Mouse (Mus musculus): Measurements from ENCODE around the gene Med13l. TPM values are rescaled to one million over a fixed set of nuclear protein-coding genes. Genes with fewer than 3 reads are reported as not detected.

The Med13l gene
- 10 to 100 TPM; 22.2 to 35.0 (median 32.5) TPM for total RNA-seq (2022)

DNA sequence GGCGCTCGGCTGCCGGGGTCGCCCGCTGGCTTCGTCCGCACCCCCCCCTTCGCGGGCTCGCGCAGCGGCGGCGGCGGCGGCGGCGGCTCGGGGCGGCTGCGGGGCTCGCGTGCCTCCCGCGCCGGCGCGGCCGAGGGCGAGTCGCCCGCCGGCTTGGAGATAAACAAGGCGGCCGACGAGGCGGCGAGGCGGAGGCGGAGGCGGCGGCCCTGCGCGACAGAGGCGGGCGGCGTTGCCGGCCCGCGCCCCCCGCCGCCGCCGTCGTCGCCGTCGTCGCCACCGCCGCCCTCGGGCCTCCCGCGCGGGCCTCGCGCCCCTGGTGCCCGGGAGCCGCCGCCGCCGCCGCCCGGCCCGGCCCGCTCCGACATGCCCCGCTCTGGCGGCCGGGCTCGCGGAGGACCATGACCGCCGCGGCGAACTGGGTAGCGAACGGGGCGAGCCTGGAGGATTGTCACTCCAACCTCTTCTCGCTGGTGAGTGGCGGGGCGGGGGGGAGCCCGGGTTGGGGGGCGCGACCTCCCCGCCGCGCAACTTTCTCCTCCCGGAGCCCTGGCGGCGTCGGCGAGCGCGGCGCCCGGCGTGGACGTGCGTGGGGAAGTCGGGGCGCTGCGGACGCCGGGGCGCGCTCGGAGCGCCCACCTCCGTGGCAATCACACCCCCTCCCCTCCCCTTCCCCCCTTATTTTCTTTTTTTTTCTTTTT is at the start of gene Med13l:
TSS of gene Med13l (plus strand) at position 295 of the 701 bp plus-strand sequence.
- DNase-seq (ENCODE audit: low spot score), result peak; percentile 48

DNA sequence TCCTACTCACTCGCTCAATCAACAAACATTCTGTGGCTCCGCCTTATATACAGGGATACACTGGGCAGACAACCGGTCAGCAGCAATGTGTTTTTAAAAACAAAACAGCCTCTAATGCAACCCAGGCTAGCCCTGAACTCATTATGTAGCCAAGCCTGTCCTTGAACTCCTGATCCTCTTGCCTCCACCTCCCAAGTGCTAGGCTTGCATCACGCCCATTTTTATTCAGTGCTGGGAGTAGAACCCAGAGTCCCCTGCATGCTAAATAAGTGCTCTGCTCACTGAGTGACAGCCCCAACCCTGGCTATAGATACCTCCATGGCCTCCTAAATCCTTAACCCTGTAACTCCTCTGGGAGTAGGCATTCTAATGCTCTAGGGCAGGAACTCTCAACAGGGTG is 49.5 kb upstream of the Med13l start:
- no peak for DNase-seq (ENCODE audit: low spot score)

DNA sequence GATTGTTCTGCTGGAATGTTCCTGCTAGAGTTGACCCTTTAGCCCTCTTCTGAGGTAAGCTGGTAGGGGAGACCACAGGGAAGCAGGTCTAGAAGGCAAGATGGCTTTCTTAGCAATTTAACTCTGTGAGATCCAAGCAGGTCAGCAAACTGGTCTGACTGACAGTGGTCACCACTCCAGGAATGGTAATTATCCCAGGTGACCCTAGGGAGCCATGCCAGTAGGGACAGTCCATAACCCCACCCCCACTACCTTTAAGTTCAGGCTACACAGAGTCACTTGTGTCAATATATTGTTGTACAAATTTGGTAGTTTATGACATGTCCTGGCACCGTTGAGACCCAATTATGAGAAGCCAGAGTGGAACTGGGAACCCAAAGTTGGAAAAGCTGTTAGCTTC is 47.5 kb upstream of the Med13l start:
- DNase-seq (ENCODE audit: low spot score), result no peak

- DNase-seq (ENCODE audit: low spot score), result peak; percentile 88
Measured at GRCm38 (mm10) chr5:118513629-118514526, 46.6 kb upstream of the Med13l start.

DNA sequence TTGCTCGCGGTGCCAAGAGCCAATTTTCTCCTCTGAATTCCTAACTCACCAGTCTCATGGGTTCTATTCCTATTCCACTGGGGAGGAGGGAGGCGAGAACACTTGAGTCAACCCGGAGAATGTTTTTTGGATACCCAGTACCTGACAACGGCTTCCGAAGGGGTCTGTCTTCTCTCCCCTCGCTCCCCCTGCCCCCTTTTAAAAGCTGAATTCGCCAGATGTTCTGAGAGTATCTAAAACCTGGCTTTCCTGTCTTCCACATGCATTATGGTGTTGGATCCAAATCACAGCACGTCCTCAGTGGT is 46.0 kb upstream of the Med13l start:
- no peak for DNase-seq (ENCODE audit: low spot score)

DNA sequence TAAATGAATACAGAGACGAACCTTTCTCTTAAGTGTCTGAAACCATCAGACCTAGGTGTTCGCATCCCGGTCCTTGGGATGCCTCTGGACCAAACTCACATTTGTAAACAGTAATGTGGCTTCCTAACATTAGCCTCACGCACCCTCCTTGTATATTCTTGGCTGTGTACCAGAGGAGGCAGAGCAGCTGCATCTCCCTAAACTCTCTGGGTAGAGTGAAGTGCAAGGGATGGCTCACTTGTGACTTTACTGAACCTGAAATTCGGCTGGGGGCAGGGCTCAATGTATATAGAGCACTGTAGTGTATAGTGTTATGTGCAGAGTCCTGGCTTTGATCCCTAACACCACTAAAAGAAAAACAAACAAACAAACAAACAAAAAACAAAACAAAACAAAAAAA is 45.6 kb upstream of the Med13l start:
- DNase-seq (ENCODE audit: low spot score), result no peak

DNA sequence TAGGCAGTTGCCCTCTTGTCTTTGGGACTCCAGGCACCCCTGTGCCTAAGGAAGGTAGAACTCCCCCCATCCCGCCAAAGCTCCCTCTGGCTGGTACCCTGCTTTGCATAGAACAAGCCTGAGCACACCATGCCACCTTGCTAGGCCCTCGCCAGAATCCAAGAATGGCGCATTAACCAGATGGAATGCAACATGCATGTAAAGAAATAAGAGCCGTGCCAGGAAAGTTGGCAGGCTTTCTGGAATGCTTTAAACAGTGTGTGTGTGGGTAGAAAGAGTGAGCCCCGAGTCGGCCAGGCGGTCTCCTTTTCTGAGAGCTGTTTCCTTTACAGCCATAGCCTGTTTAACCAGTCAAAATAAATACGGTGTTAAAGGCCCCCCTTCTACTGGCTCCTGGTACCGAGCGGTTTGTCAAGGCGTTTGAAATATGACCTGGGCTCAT is 45.2 kb upstream of the Med13l start:
- no peak for DNase-seq (ENCODE audit: low spot score)

GRCm38 (mm10) chr5:118516066-118516465 is 44.4 kb upstream of the Med13l start:
- no peak for DNase-seq (ENCODE audit: low spot score)

- DNase-seq (ENCODE audit: low spot score), result no peak
Measured at GRCm38 (mm10) chr5:118516470-118516869, 44.0 kb upstream of the Med13l start.

GRCm38 (mm10) chr5:118520457-118520856 is 40.0 kb upstream of the Med13l start:
- no peak for DNase-seq (ENCODE audit: low spot score)

- peak; percentile 63 for DNase-seq (ENCODE audit: low spot score)
Measured at GRCm38 (mm10) chr5:118524400-118524799, 36.1 kb upstream of the Med13l start.

GRCm38 (mm10) chr5:118525634-118526033 is 34.8 kb upstream of the Med13l start:
- no peak for DNase-seq (ENCODE audit: low spot score)

DNA sequence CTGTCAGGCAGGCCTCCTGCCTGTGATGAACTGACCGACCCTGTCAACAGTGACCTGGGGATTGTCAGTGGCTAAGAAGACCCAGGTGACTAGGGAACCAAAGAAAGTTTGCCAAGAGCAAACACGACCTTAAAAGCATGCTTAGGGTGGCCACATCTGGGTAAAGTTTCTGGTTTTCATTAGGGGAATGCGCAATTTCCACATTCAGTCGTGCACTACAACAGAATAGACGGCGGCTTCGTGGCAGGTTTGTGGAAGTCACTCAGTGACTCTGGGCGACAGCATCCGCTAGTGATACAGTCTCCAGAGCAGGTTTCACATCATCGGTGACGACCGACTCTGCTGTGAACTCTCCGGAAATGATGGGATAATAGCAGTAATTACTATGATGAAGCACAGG is 34.0 kb upstream of the Med13l start:
- no peak for DNase-seq (ENCODE audit: low spot score)

GRCm38 (mm10) chr5:118529241-118529640 is 31.2 kb upstream of the Med13l start:
- no peak for DNase-seq (ENCODE audit: low spot score)

DNA sequence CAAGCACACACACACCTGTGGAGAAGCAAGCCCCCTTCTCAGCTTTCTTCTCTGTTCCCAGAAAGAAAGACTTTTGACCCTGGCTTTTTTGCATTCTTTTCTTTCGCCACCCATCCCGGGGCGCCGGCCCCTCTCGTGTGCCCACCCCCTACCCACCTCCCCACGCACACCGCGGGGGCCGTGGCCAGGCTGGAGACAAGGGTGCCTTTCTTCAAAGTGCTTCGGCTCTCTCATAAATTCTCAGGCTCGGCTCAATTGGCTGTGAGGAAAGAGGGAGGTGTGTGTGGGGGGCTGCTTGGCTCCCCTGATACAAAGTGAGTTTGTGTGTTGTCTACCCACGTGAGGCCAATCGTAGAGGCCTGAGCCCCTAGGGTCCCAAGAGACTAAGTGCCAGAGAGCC is 28.4 kb upstream of the Med13l start:
- DNase-seq (ENCODE audit: low spot score), result no peak

GRCm38 (mm10) chr5:118532659-118533058 is 27.8 kb upstream of the Med13l start:
- DNase-seq (ENCODE audit: low spot score), result no peak

GRCm38 (mm10) chr5:118534407-118534921 is 26.0 kb upstream of the Med13l start:
- DNase-seq (ENCODE audit: low spot score), result no peak

DNA sequence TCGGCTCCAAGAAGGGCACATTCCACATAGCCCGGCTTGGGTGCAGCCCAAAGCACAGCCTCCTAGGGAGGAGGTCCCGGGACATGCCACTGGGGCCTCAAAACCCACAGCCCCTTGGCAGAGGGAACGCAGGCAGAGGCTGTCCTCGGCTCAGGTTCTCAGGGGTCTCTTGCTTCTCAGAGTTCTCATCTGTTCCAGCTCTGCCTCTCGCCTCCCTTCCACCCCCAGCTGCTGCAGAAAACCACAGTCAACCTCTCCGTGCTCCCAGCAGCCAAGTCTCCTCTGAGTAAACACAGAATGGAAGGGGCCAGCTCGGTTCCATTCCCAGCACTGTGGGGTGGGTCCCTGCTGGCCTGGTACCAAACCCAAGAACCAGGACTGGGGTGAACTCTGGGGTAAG is 25.3 kb upstream of the Med13l start:
- DNase-seq (ENCODE audit: low spot score), result no peak

GRCm38 (mm10) chr5:118538487-118538886 is 22.0 kb upstream of the Med13l start:
- DNase-seq (ENCODE audit: low spot score), result no peak

DNA sequence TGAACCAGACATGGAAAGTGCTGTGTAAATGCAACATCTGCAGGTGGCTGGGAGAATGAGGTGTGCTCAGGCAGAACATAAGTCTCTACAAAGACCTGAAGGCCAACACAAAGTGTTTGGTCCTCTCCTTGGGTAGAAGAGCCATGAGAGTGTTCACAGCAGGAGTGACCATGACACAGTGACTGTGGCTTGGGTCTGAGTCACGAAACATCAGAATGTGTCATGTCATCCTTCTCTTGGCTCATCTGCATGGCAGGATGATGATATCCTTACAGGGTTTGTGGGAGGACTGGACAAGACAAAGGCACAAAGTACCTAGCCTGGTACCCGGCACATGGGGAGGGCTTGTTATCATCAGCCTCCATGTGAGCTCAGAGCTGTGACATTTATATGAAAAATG is 16.7 kb upstream of the Med13l start:
- no peak for DNase-seq (ENCODE audit: low spot score)

DNA sequence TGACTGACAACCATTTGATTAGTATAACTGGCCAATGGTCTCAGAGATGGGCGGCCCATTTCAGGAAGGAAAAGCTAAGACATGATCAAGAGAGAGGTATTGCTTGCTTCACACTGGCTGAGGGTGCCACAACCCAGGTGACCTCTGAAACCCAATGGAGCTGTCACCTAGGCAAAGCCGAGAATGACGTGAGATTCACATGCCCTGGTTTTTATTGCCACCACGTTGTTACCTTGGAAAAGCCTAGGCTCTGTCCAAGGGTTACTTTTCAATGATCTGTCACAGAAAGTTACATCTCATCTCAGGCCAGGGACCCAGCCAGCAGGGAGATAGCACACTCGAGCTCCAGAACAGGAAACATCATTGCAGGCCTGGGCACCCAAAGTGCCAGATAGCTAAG is 10.0 kb upstream of the Med13l start:
- no peak for DNase-seq (ENCODE audit: low spot score)

GRCm38 (mm10) chr5:118553290-118553689 is 7.2 kb upstream of the Med13l start:
- DNase-seq (ENCODE audit: low spot score), result no peak

- DNase-seq (ENCODE audit: low spot score), result no peak
Measured at GRCm38 (mm10) chr5:118555305-118555704, 5.2 kb upstream of the Med13l start.
